Mouse (Mus musculus) myocyte (in vitro differentiated cells): Measurements from ENCODE around the gene Fam19a5. TPM values are rescaled to one million over a fixed set of nuclear protein-coding genes. Genes with fewer than 3 reads are reported as not detected.

ENCODE experiments used
- H3K27me3 ChIP-seq: one replicate; pipeline ENCODE4 v1.6.1; 2011; ENCODE audit not compliant: control insufficient read depth, insufficient read depth, insufficient read length
- H3K36me3 ChIP-seq: one replicate; pipeline ENCODE4 v1.6.1; 2011; ENCODE audit not compliant: control insufficient read depth, insufficient read depth
- H3K4me2 ChIP-seq: one replicate; pipeline ENCODE4 v1.6.1; 2011; ENCODE audit warnings: low read depth, control low read depth
- H3K4me3 ChIP-seq: one replicate; pipeline ENCODE4 v1.5.1; 2011; ENCODE audit warnings: mild to moderate bottlenecking, control low read depth, moderate library complexity
- H3K79me2 ChIP-seq: one replicate; pipeline ENCODE4 v1.6.1; 2011; ENCODE audit not compliant: control insufficient read depth, insufficient read depth
- H3ac ChIP-seq: one replicate; pipeline ENCODE4 v1.6.1; 2011; ENCODE audit not compliant: control insufficient read depth, insufficient read length
- CEBPB ChIP-seq: IDR thresholded peaks from 2 replicates; pipeline ENCODE4 v1.6.1; 2011; ENCODE audit warnings: mild to moderate bottlenecking, moderate library complexity; ENCODE audit not compliant: poor library complexity, insufficient read depth, severe bottlenecking
- E2F4 ChIP-seq: IDR thresholded peaks from one replicate; pipeline ENCODE4 v1.6.1; 2011; ENCODE audit warnings: mild to moderate bottlenecking, control low read depth, moderate library complexity; ENCODE audit not compliant: insufficient read depth
- MAX ChIP-seq: IDR thresholded peaks from one replicate; pipeline ENCODE4 v1.6.1; 2011; ENCODE audit warnings: low read depth, mild to moderate bottlenecking, control low read depth
- MYOD1 ChIP-seq, 3 experiments: IDR thresholded peaks; one replicate each; pipeline ENCODE4 v1.6.1; 2011; ENCODE audit warnings: control low read depth in 2 of 3, low read depth in 2 of 3, mild to moderate bottlenecking in 2 of 3, moderate library complexity in 1 of 3; ENCODE audit not compliant: insufficient read length in 2 of 3, control insufficient read depth in 1 of 3
- MYOG ChIP-seq, 3 experiments: IDR thresholded peaks; one replicate each; pipeline ENCODE4 v1.6.1; 2011; ENCODE audit warnings: control low read depth in 2 of 3, low read depth in 2 of 3, mild to moderate bottlenecking in 2 of 3; ENCODE audit not compliant: insufficient read length in 2 of 3, control insufficient read depth in 1 of 3, insufficient read depth in 1 of 3
- POLR2A ChIP-seq: IDR thresholded peaks from one replicate; pipeline ENCODE4 v1.6.1; 2011; ENCODE audit warnings: low read depth, mild to moderate bottlenecking, control low read depth, moderate library complexity; ENCODE audit not compliant: insufficient read length
- POLR2AphosphoS2 ChIP-seq: IDR thresholded peaks from one replicate; pipeline ENCODE4 v1.6.1; 2011; ENCODE audit warnings: low read depth, control low read depth; ENCODE audit not compliant: insufficient read length
- REST ChIP-seq: IDR thresholded peaks from one replicate; pipeline ENCODE4 v1.6.1; 2011; ENCODE audit warnings: mild to moderate bottlenecking, control low read depth, moderate library complexity; ENCODE audit not compliant: insufficient read depth, insufficient read length
- SRF ChIP-seq: IDR thresholded peaks from one replicate; pipeline ENCODE4 v1.6.1; 2011; ENCODE audit warnings: low read depth; ENCODE audit not compliant: control insufficient read depth, insufficient read length
- TCF12 ChIP-seq: IDR thresholded peaks from one replicate; pipeline ENCODE4 v1.6.1; 2011; ENCODE audit warnings: mild to moderate bottlenecking, control low read depth; ENCODE audit not compliant: poor library complexity, insufficient read depth, severe bottlenecking
- TCF3 ChIP-seq: IDR thresholded peaks from one replicate; pipeline ENCODE4 v1.6.1; 2011; ENCODE audit warnings: low read depth, control low read depth; ENCODE audit not compliant: insufficient read length
- USF1 ChIP-seq: IDR thresholded peaks from one replicate; pipeline ENCODE4 v1.6.1; 2011; ENCODE audit warnings: low read depth, mild to moderate bottlenecking, control low read depth, moderate library complexity
- polyA plus RNA-seq: library from polyadenylated mRNA; unstranded; fragments of >200 nt; fragmentation: generic; extraction: Trizol; gene quantifications from one replicate; pipeline ENCODE4 v1.2.1, GENCODE M21; 2012; ENCODE audit warnings: missing spikeins

Gene Fam19a5
- polyA plus RNA-seq, 1 experiment: 2.7 TPM

- Histone ChIP-seq H3K79me2 (no peaks in the 10 kb centered on the region), H3K4me2 (no peak overlapping the region), H3K36me3 (no peaks in the 10 kb centered on the region), H3K4me3 (no peak overlapping the region), H3ac (no peak overlapping the region), H3K27me3 (no peaks in the 10 kb centered on the region)
- TF ChIP-seq MYOD1 (IDR thresholded peaks at IDR 0.05; ENCODE audit: control insufficient read depth in 1 of 3, insufficient read length in 2 of 3, low read depth in 2 of 3) (no peak), MYOG (IDR thresholded peaks at IDR 0.05; ENCODE audit: control insufficient read depth in 1 of 3, insufficient read depth in 1 of 3, insufficient read length in 2 of 3, low read depth in 2 of 3) (no peak), TCF3 (no peak), REST (no peak), CEBPB (no peak), POLR2A (no peak), MAX (no peak), SRF (no peak), TCF12 (no peak), USF1 (no peak), POLR2AphosphoS2 (no peak)
These were observed 14.8 kb upstream of the Fam19a5 start for GRCm38 (mm10) chr15:87529271-87529670.

DNA sequence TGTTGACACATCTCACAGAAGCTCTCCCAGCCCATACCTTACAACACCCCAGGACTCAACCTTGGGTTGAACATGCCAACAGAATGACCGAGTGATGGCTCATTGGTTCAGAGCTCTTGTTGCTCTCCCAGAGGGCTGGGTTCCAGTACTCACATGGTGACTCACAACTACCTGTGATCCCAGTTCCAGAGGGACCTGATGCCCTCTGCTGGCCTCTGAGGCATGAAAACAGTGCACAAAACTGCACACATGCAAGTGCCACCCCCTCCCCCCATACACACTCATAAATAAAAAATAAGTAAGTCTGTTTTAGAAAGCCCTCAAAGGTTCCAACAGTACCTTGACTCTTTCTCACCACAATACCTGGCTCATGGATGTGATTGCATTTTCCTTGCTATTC, 2.4 kb upstream of the Fam19a5 start:
- Histone ChIP-seq H3K27me3 (no peaks in the 10 kb centered on the region), H3K4me2 (no peak overlapping the region), H3K4me3 (no peak overlapping the region), H3K79me2 (no peaks in the 10 kb centered on the region), H3ac (no peak overlapping the region), H3K36me3 (no peaks in the 10 kb centered on the region)
- TF ChIP-seq MYOG (IDR thresholded peaks at IDR 0.05; ENCODE audit: control insufficient read depth in 1 of 3, insufficient read depth in 1 of 3, insufficient read length in 2 of 3, low read depth in 2 of 3): no peak

GRCm38 (mm10) chr15:87544401-87545129, 466 bp downstream of the Fam19a5 start:
- Histone ChIP-seq H3K4me3 (no peak overlapping the region), H3K79me2 (no peaks in the 10 kb centered on the region), H3K36me3 (no peaks in the 10 kb centered on the region), H3ac (no peak overlapping the region), H3K4me2 (no peak overlapping the region), H3K27me3 (no peaks in the 10 kb centered on the region)
- no peak for TF ChIP-seq REST
- no peak for TF ChIP-seq CEBPB
- no peak for TF ChIP-seq MYOD1 (IDR thresholded peaks at IDR 0.05; ENCODE audit: control insufficient read depth in 1 of 3, insufficient read length in 2 of 3, low read depth in 2 of 3)
- no peak for TF ChIP-seq E2F4
- no peak for TF ChIP-seq POLR2A
- no peak for TF ChIP-seq POLR2AphosphoS2
- no peak for TF ChIP-seq MAX
- TF ChIP-seq SRF: no peak

DNA sequence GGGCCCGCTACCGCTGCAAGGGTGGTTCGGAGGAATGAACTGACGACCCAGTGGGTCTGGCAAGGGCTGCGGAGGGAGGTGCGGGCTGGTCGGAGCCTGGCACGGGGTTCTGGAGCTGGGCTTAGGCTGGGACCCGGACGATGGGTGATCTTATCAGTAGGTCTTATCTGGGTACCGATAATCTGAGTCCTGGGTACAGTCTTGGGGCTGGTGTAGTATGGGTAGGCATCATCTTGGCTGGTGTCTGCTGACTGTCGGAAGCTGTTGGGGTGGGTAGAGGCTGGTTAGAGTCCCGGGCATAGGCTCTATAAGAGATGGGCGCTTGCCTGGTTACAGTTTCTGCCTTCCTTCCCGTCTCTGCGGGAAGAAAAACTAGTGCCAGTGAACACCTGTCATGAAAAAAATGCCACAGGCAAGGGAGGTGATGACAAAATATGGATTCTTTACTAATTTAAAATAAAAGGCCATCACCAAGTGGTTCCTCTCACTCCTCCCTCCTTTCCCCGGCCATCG, 1.1 kb downstream of the Fam19a5 start:
- TF ChIP-seq MAX (no peak), E2F4 (no peak), MYOG (IDR thresholded peaks at IDR 0.05; ENCODE audit: control insufficient read depth in 1 of 3, insufficient read depth in 1 of 3, insufficient read length in 2 of 3, low read depth in 2 of 3) (no peak), TCF12 (no peak), USF1 (no peak), SRF (no peak), POLR2A (no peak), REST (no peak), TCF3 (no peak), CEBPB (no peak), MYOD1 (IDR thresholded peaks at IDR 0.05; ENCODE audit: control insufficient read depth in 1 of 3, insufficient read length in 2 of 3, low read depth in 2 of 3) (no peak), POLR2AphosphoS2 (no peak)
- Histone ChIP-seq H3K36me3 (no peaks in the 10 kb centered on the region), H3K27me3 (no peaks in the 10 kb centered on the region), H3K4me2 (no peak overlapping the region), H3K79me2 (no peaks in the 10 kb centered on the region), H3ac (no peak overlapping the region), H3K4me3 (no peak overlapping the region)

- TF ChIP-seq USF1: no peak
- no peak for TF ChIP-seq REST
- no peak for TF ChIP-seq MYOD1 (IDR thresholded peaks at IDR 0.05; ENCODE audit: control insufficient read depth in 1 of 3, insufficient read length in 2 of 3, low read depth in 2 of 3)
- TF ChIP-seq TCF12: no peak
- TF ChIP-seq CEBPB: no peak
- TF ChIP-seq MAX: no peak
- TF ChIP-seq SRF: no peak
- no peak for TF ChIP-seq E2F4
- TF ChIP-seq POLR2AphosphoS2: no peak
- TF ChIP-seq POLR2A: no peak
- no peak for TF ChIP-seq MYOG (IDR thresholded peaks at IDR 0.05; ENCODE audit: control insufficient read depth in 1 of 3, insufficient read depth in 1 of 3, insufficient read length in 2 of 3, low read depth in 2 of 3)
- TF ChIP-seq TCF3: no peak
- H3K27me3 ChIP-seq: no peaks in the 10 kb centered on the region
- H3K36me3 ChIP-seq: no peaks in the 10 kb centered on the region
- no peak overlapping the region for H3ac ChIP-seq
- no peak overlapping the region for H3K4me2 ChIP-seq
- no peak overlapping the region for H3K4me3 ChIP-seq
- no peaks in the 10 kb centered on the region for H3K79me2 ChIP-seq
These were observed 1.7 kb downstream of the Fam19a5 start for GRCm38 (mm10) chr15:87545731-87546360.
